Mouse (Mus musculus) spleen, postnatal 4 days (tissue): Measurements from ENCODE around the gene Prm3.
"Not testable (repeated sequence)": the region's sequence is repeated elsewhere in the genome, so short reads cannot be mapped to it uniquely, and the experiment has no call there.

ENCODE experiments used
- DNase-seq, 2 experiments: peaks; one replicate each; pipeline ENCODE4 v3.0.0; 2022; ENCODE audit warnings: low spot score in 2 of 2

Prm3 gene

DNA sequence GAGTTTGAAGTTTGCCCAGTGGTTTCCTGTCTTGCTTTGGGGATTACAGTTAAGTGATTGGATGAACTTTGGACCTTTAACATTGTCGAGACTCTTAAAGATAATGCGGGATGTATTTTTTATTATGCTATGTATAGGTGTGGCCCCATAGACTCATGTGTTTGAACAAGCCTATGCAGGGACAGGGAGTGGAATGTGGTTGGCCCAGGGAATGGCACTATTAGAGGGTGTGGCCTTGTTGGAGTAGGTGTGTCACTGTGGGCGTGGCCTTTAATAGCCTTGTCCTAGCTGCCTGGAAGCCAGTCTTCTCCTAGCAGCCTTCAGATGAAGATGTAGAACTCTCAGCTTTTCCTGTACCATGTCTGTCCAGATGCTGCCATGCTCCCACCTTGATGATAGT is 11.7 kb upstream of the Prm3 start:
- not testable (repeated sequence) for DNase-seq

GRCm38 (mm10) chr16:10796034-10796433 is 5.3 kb upstream of the Prm3 start, which contains the start of gene Prm2:
Gene Prm2, minus strand, starts transcription at chr16:10796134.
- no peak for DNase-seq

DNA sequence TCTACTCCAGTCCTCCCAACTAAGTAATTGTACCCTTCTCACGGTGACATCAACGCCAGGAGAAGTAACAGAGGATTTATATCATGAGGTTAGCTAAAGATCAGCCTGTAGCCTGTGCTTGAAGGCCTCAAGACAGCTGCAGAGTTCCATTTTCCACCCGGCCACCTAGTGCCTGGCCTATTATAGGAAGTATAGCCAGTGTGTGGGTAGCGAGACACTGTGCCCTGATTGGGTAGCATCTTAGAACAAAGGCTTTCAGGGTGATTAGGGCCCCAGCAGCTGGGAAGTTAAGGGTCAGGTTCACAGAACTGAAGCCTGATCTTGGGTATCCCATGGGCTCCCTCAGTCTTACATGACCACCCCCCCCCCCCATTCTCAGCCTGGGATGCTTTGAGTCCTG is 1.8 kb downstream of the Prm3 start:
- no peak for DNase-seq

DNA sequence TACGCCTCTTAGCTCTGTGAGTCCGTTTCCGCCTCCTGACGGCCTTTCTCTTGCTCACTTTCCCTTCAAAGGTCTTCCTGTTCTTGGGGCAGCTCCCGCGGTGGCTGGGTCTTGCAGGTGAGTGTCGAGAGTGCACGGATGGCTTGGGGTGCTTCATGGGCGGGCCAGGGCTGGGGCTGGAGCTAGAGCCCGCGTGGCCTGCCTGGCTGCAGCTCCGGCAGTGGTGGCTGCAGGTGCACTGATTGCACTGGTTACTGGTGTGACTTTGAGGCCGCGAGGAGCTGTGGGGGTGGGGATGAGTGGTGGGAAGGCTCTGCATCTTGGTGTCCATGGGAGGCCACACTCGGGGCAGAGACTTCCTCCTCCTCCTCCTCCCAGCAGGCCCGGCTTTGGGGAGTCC is 2.4 kb downstream of the Prm3 start, which contains the start of gene Tnp2:
Gene Tnp2 (minus strand): TSS at position 390 of the 400 bp plus-strand sequence.
- DNase-seq = no peak

DNA sequence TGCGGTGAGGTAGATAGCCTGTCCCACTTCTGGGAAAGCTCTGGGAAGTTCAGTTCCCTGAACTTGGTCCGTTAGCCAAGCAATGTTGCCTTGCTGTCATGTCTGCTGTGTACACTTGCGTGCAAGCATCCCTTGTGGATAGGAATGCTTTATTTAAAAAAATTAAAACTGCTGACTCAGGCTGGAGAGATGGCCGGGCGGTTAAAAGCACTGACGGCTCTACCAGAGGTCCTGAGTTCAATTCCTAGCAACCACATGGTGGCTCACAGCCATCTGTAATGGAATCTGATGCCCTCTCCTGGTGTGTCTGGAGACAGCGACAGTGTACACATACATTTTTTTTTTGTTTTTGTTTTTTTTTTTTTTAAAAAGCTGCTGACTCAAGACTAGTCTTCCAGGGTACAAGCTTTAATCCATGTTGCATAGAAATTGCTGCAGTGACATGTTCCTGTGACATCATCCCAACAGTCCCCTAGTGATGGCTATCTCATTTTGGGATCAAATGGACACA is 3.1 kb downstream of the Prm3 start:
- no peak for DNase-seq

GRCm38 (mm10) chr16:10786782-10787547 is 3.7 kb downstream of the Prm3 start:
- no peak for DNase-seq

GRCm38 (mm10) chr16:10786288-10786687 is 4.4 kb downstream of the Prm3 start:
- DNase-seq = peak; percentile 78 to 86

- peak; percentile 83 to 91 for DNase-seq
Observed at GRCm38 (mm10) chr16:10785371-10786231, 5.1 kb downstream of the Prm3 start, which contains the start of gene Socs1. Gene Socs1, minus strand, starts transcription at chr16:10785536.

GRCm38 (mm10) chr16:10784793-10785370 is 5.8 kb downstream of the Prm3 start:
- DNase-seq = peak; percentile 88 to 97

GRCm38 (mm10) chr16:10783883-10784792 is 6.6 kb downstream of the Prm3 start:
- peak in 1 of 2 experiments; percentile 72 for DNase-seq

DNA sequence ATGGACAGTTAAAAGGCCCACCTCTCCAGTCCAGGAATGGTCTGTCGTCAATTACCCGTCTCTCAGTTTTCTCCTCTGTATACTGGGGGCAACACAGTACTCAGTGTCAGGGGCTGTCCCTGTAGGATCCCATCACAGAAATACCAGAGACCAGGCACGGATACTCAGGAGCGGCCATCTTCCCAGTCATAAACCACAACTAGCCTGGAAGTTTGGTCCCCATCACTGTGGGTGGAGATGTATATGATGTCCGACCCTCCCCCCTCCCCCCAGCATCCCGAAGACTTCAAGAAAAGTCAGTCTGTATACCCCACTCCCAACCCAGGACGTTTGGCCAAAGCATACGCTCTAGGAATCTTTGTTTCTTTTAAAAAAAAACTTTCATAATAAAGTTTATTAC is 7.3 kb downstream of the Prm3 start:
- DNase-seq = no peak

DNA sequence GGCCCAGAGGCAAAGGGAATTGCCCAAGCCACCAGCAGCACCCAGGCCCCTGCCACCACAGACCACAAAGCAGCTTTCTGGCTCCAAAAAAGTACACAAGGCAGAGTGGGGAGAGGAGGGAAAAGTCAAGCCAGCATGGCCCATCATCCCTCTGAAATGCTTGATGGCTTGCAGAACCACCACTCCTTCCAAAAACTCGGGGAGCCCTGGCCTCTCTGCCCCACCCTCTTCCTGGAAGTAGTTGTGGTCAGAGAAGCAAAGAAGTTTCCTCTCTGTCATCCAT is 7.6 kb downstream of the Prm3 start:
- no peak for DNase-seq

DNA sequence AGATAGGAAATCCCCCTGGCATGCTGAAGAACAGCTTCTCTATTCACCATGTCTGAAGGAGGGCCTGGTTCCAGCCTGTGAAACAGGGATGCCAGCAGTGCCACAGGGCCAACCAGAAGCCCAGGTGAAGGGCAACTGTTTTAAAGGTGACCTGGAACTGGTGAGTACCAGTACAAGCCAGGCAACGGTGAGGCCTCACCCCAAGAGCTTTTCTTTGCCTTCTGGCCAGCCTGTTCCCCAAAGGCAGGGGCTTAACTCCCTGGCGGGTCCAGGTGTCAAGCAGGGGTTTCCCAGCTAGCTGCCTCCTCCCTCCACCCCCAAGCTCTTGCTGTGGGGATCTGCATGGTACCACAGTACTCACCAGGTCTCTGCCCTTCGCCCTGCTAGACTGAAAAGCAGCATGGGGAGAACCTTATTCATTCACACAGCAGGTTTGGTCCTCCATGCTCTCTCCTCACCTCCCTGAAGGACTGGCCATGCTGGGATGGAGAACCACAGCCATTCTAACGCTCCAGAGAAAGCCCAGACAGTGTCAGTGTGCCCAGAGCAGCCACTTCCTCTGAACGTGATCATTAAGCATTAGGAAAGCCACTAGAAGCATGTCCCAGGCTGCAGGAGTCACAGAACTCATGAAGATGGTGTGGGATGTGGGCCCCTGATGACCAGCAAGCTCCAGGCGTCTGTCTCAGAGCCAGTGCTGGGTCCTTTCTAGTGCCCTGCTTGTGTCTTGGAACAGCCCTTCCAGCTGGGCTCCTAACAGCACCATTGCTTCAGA is 8.2 kb downstream of the Prm3 start:
- DNase-seq = no peak

- DNase-seq = no peak
Observed at GRCm38 (mm10) chr16:10781862-10782371, 8.8 kb downstream of the Prm3 start.

DNA sequence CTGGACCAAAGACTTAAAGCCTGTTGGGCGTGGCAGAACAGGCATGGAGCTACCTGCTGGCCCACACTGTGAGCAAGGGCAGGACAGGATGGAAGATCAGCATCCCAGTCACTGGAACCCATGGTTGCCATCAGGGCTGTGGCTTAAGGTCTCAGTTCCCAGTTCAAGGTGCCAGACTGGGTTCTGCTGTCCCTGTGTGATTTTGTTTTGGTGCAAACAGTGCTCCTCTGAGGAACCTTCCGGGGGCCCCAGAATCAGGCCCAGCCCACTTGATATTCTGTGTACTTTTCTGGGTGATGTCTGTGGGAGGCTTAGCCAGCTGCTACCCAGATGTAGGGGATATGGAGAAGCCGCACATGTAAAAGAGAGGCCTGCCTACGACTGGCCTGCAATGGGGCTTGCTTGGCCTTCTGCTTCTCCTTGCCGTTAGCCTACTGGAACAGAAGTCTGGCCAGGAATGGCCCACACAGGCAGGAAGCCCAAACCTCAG is 10.0 kb downstream of the Prm3 start:
- DNase-seq = no peak

- DNase-seq = no peak
Observed at GRCm38 (mm10) chr16:10777579-10778160, 13.0 kb downstream of the Prm3 start.

DNA sequence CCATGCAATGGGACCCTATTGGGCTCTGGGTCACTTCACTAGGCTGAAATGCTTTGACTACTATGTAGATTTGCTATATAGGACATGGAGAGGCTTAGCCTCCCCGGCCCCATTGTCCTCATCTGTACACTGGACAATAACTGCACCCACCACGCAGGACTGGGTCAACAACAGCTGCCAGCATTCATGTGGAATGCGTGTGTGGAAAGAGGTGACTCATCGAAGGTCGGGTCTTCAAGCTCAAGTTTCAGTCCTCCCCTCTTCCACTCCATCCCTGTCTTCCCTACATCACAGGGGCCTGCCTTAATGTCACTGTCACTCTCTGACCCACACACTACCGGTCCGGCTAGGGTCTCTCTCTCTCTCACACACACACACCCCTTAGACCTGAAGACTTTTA is 14.4 kb downstream of the Prm3 start:
- no peak for DNase-seq

DNA sequence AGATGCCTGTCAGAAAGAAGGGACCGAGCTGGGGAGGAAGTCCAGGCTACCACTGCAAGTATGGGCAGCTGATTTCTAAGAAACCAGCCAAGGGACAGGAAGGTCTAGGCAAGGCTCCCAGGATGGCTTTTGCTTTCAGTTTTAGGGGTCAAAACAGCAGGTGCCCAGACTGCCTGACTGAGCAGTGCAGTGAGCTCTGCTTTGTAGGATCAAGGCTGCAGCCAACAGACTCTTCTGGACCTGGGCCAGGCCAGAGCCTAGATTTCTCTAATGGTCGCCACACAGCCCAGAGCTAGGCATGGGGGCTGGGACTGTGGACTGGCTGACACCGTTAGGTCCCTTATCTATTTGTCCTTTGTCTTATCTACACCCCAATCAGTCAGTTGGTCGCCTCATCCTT is 16.0 kb downstream of the Prm3 start:
- no peak for DNase-seq

GRCm38 (mm10) chr16:10773543-10773942 is 17.2 kb downstream of the Prm3 start:
- no peak for DNase-seq
